Mouse (Mus musculus) embryonic fibroblast, embryonic 13.5 days (primary cell): ENCODE results near the gene Naaladl1.

Experiments
- CTCF ChIP-seq: IDR thresholded peaks from 2 replicates; pipeline ENCODE4 v1.5.1; 2011; ENCODE audit warnings: mild to moderate bottlenecking, control low read depth, low read length, moderate library complexity, borderline replicate concordance; ENCODE audit not compliant: insufficient read depth
- POLR2A ChIP-seq: IDR thresholded peaks from 2 replicates; pipeline ENCODE4 v1.6.1; 2011; ENCODE audit warnings: low read depth, mild to moderate bottlenecking, control low read depth, low read length, moderate library complexity

DNA sequence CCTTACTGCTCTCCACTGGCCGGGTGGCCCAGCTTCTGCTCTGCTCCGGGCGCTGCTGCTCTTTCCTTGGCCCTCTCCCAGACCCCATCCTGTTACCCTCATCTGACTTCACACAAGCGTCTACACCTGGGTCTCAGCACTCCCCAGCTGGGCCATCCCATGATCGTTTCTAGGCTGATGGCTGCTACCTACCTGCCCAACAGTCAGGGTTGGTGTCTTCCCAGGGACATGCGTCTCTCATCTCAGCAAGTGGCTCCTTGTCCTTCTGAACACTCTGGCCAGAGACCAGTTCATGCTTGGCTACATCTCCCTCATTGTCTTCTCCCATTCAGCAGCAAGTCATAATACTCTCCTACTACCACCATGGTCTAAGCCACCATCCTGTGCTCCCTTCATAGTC, 34.1 kb downstream of the Naaladl1 start:
- TF ChIP-seq CTCF (no peak), POLR2A (no peak)
